Mouse (Mus musculus) heart, embryonic 14.5 days (tissue): Measurements from ENCODE around the gene Vps36. TPM values are rescaled to one million over a fixed set of nuclear protein-coding genes. Genes with fewer than 3 reads are reported as not detected.
A peak's percentile ranks its signal among the peaks of the same experiment; 100 is the strongest.

Experiments
- ATAC-seq: fragments of 200-750 bp; cut with Nextera tagmentation; 2 replicates; pipeline ENCODE4 v1.8.0; 2017; ENCODE audit warnings: low read depth, moderate TSS enrichment; ENCODE audit not compliant: insufficient number of reproducible peaks, insufficient read depth, low FRiP score
- H3K27ac ChIP-seq, 2 experiments: fragments of 200-500 bp in 1 of 2; fragments of 300-500 bp in 1 of 2; sonication (generic) in 1 of 2; replicated peaks in 1 of 2; 2 replicates each; pipeline ENCODE4 v1.5.1; 2012 to 2014; ENCODE audit warnings: low read depth in 2 of 2, low read length in 2 of 2, control low read depth in 1 of 2, mild to moderate bottlenecking in 1 of 2, mixed read lengths in 1 of 2; ENCODE audit not compliant: control insufficient read depth in 1 of 2, insufficient read depth in 1 of 2
- H3K27me3 ChIP-seq: fragments of 300-500 bp; sonication (generic); 2 replicates; pipeline ENCODE4 v1.6.1; 2014; ENCODE audit warnings: mild to moderate bottlenecking, low read length, control low read depth; ENCODE audit not compliant: control insufficient read depth, insufficient read depth
- H3K36me3 ChIP-seq: fragments of 300-500 bp; sonication (generic); 2 replicates; pipeline ENCODE4 v1.6.1; 2014; ENCODE audit warnings: mild to moderate bottlenecking, control low read depth, low read length, mixed read lengths; ENCODE audit not compliant: control insufficient read depth, insufficient read depth
- H3K4me1 ChIP-seq, 2 experiments: fragments of 200-500 bp in 1 of 2; fragments of 300-500 bp in 1 of 2; sonication (generic) in 1 of 2; 2 replicates each; pipeline ENCODE4 v1.6.1; 2012 to 2014; ENCODE audit warnings: low read length in 2 of 2, control low read depth in 1 of 2, mixed read lengths in 1 of 2; ENCODE audit not compliant: control insufficient read depth in 2 of 2, insufficient read depth in 2 of 2
- H3K4me2 ChIP-seq: fragments of 300-500 bp; sonication (generic); 2 replicates; pipeline ENCODE4 v1.6.1; 2014; ENCODE audit warnings: mild to moderate bottlenecking, low read length
- H3K4me3 ChIP-seq, 2 experiments: fragments of 200-500 bp in 1 of 2; fragments of 300-500 bp in 1 of 2; sonication (generic) in 1 of 2; 2 replicates each; pipeline ENCODE4 v1.5.1; 2012 to 2014; ENCODE audit warnings: low read length in 2 of 2, mild to moderate bottlenecking in 2 of 2, control low read depth in 1 of 2, low read depth in 1 of 2, moderate library complexity in 1 of 2; ENCODE audit not compliant: control insufficient read depth in 1 of 2, insufficient read depth in 1 of 2
- H3K9ac ChIP-seq: fragments of 300-500 bp; sonication (generic); 2 replicates; pipeline ENCODE4 v1.6.1; 2014; ENCODE audit warnings: mild to moderate bottlenecking, low read length
- H3K9me3 ChIP-seq: fragments of 300-500 bp; sonication (generic); 2 replicates; pipeline ENCODE4 v1.6.1; 2016; ENCODE audit warnings: low read length, control low read depth; ENCODE audit not compliant: control insufficient read depth
- WGBS: fragments of 180-500 bp; shearing (Covaris S2); extraction: QIAGEN DNeasy Blood & Tissue Kit; methylation state at CpG from one replicate; pipeline ENCODE4 v1.1.7; 2014; 5-methylcytosine and 5-hydroxymethylcytosine counted together
- polyA plus RNA-seq: library from polyadenylated mRNA; unstranded; fragments of >200 nt; fragmentation: Nextera tagmentation; extraction: Ambion mirVana; gene quantifications from 2 replicates; pipeline ENCODE4 v1.2.1, GENCODE M21; 2014

Gene Vps36
- polyA plus RNA-seq, 1 experiment from 2014 or later, result 22.4 TPM

GRCm38 (mm10) chr8:22185431-22186397, 6.9 kb upstream of the Vps36 start, which contains the start of gene Ckap2:
Ckap2 (minus strand) TSS chr8:22185819.
- Histone ChIP-seq H3K4me1 (peaks cover 2 to 14% of the 10 kb centered on the region in 2 experiments), H3K27me3 (no peaks in the 10 kb centered on the region), H3K9ac (peak within 1 kb of the TSS; percentile 79), H3K27ac (peak within 1 kb of the TSS; percentile 77 to 91), H3K4me2 (peak within 1 kb of the TSS; percentile 82), H3K9me3 (no peaks in the 10 kb centered on the region), H3K36me3 (no peaks in the 10 kb centered on the region), H3K4me3 (peak within 1 kb of the TSS; percentile 77 to 100)
- peak; percentile 92 for ATAC-seq
- 4% methylated on average over 63 of the region's 63 CpGs for WGBS

- 0 out of 2 replicates have a peak, but pooled peaks have one; percentile 39 for ATAC-seq
- Histone ChIP-seq H3K4me3 (peak overlapping the region; percentile 81 to 82), H3K9me3 (no peaks in the 10 kb centered on the region), H3K9ac (peak overlapping the region; percentile 94), H3K4me1 (peaks cover 2 to 6% of the 10 kb centered on the region in 2 experiments; a peak in 3 of 4 replicates), H3K36me3 (no peaks in the 10 kb centered on the region), H3K27ac (peak overlapping the region; percentile 96 to 98), H3K27me3 (no peaks in the 10 kb centered on the region), H3K4me2 (peak overlapping the region; percentile 72)
- 13% methylated on average over 12 of the region's 12 CpGs for WGBS
Observed at GRCm38 (mm10) chr8:22193432-22194010, 912 bp downstream of the Vps36 start.

GRCm38 (mm10) chr8:22197914-22198313, 5.3 kb downstream of the Vps36 start:
- WGBS, result 92% methylated on average over 6 of the region's 6 CpGs
- Histone ChIP-seq H3K27ac (no peak overlapping the region), H3K4me3 (no peak overlapping the region), H3K9me3 (no peaks in the 10 kb centered on the region; the same call in 1 of the 2 replicates), H3K27me3 (no peaks in the 10 kb centered on the region), H3K9ac (no peak overlapping the region), H3K4me1 (peaks cover 2 to 6% of the 10 kb centered on the region in 2 experiments; a peak in 3 of 4 replicates), H3K36me3 (peaks cover 32% of the 10 kb centered on the region), H3K4me2 (no peak overlapping the region)
- ATAC-seq, result no peak

GRCm38 (mm10) chr8:22199481-22199880, 6.9 kb downstream of the Vps36 start:
- 95% methylated on average over 8 of the region's 8 CpGs for WGBS
- H3K9ac ChIP-seq, result no peak overlapping the region
- H3K4me2 ChIP-seq, result no peak overlapping the region
- ATAC-seq, result no peak
- no peak overlapping the region for H3K4me3 ChIP-seq
- H3K27me3 ChIP-seq, result no peaks in the 10 kb centered on the region
- H3K4me1 ChIP-seq, result peaks cover 0 to under 1% of the 10 kb centered on the region in 2 experiments; a peak in 1 of 4 replicates
- peaks cover 44% of the 10 kb centered on the region for H3K36me3 ChIP-seq
- H3K27ac ChIP-seq, result no peak overlapping the region
- no peaks in the 10 kb centered on the region; the same call in 1 of the 2 replicates for H3K9me3 ChIP-seq

GRCm38 (mm10) chr8:22207535-22207934, 14.9 kb downstream of the Vps36 start:
- no peak overlapping the region for H3K4me3 ChIP-seq
- peaks cover 53% of the 10 kb centered on the region for H3K36me3 ChIP-seq
- H3K9ac ChIP-seq, result no peak overlapping the region
- no peaks in the 10 kb centered on the region for H3K9me3 ChIP-seq
- ATAC-seq, result no peak
- peaks cover 0 to 2% of the 10 kb centered on the region in 2 experiments; a peak in 2 of 4 replicates for H3K4me1 ChIP-seq
- H3K4me2 ChIP-seq, result no peak overlapping the region
- no peaks in the 10 kb centered on the region for H3K27me3 ChIP-seq
- WGBS, result 60% methylated on average over 4 of the region's 4 CpGs
- 0 out of 4 replicates have a peak overlapping the region, but pooled peaks of 1 of the 2 experiments have one; percentile 67 for H3K27ac ChIP-seq

GRCm38 (mm10) chr8:22209012-22209411, 16.4 kb downstream of the Vps36 start:
- Histone ChIP-seq H3K9me3 (no peaks in the 10 kb centered on the region), H3K27me3 (no peaks in the 10 kb centered on the region), H3K27ac (peak overlapping the region in 1 of 2 experiments; percentile 64; a peak in 1 of 4 replicates), H3K36me3 (peaks cover 50% of the 10 kb centered on the region), H3K4me1 (peaks cover 0 to 2% of the 10 kb centered on the region in 2 experiments; a peak in 2 of 4 replicates), H3K9ac (no peak overlapping the region), H3K4me3 (no peak overlapping the region), H3K4me2 (no peak overlapping the region)
- WGBS, result 17% methylated on average over 5 of the region's 5 CpGs
- ATAC-seq, result peak; percentile 73

GRCm38 (mm10) chr8:22214826-22215225, 22.2 kb downstream of the Vps36 start:
- Histone ChIP-seq H3K9ac (no peak overlapping the region), H3K27ac (no peak overlapping the region), H3K9me3 (no peaks in the 10 kb centered on the region), H3K27me3 (no peaks in the 10 kb centered on the region), H3K4me2 (no peak overlapping the region), H3K4me1 (no peaks in the 10 kb centered on the region), H3K4me3 (no peak overlapping the region), H3K36me3 (peaks cover 78% of the 10 kb centered on the region)
- no peak for ATAC-seq
- 85% methylated on average over 10 of the region's 10 CpGs for WGBS
